Mouse (Mus musculus) limb, embryonic 10.5 days (tissue): ENCODE data around the gene Camk2g. TPM values are rescaled to one million over a fixed set of nuclear protein-coding genes. Genes with fewer than 3 reads are reported as not detected.

Experiments used
- DNase-seq: peaks from one replicate; pipeline ENCODE4 v3.0.0-alpha.2; 2017; ENCODE audit warnings: low spot score
- H3K27ac ChIP-seq: fragments of 300-500 bp; sonication (generic); 2 replicates; pipeline ENCODE4 v1.5.1; 2016; ENCODE audit warnings: mild to moderate bottlenecking
- H3K27me3 ChIP-seq: fragments of 300-500 bp; sonication (generic); 2 replicates; pipeline ENCODE4 v1.6.1; 2016; ENCODE audit warnings: low read depth, mild to moderate bottlenecking; ENCODE audit not compliant: poor library complexity, severe bottlenecking
- H3K36me3 ChIP-seq: fragments of 300-500 bp; sonication (generic); 2 replicates; pipeline ENCODE4 v1.6.1; 2016; ENCODE audit warnings: mild to moderate bottlenecking, moderate library complexity
- H3K4me1 ChIP-seq: fragments of 300-500 bp; sonication (generic); 2 replicates; pipeline ENCODE4 v1.6.1; 2016
- H3K4me3 ChIP-seq: fragments of 300-500 bp; sonication (generic); 2 replicates; pipeline ENCODE4 v1.5.1; 2016; ENCODE audit warnings: mild to moderate bottlenecking, moderate library complexity
- H3K9me3 ChIP-seq: fragments of 300-500 bp; sonication (generic); replicated peaks from 2 replicates; pipeline ENCODE4 v1.6.1; 2016; ENCODE audit warnings: mild to moderate bottlenecking
- WGBS: fragments of 180-500 bp; shearing (Covaris S2); methylation state at CpG from one replicate; pipeline ENCODE4 v1.1.7; 2016; 5-methylcytosine and 5-hydroxymethylcytosine counted together
- polyA plus RNA-seq: library from polyadenylated mRNA; unstranded; fragments of >200 nt; fragmentation: Nextera tagmentation; extraction: Ambion mirVana; gene quantifications from 2 replicates; pipeline ENCODE4 v1.2.1, GENCODE M21; 2016

Gene Camk2g
- polyA plus RNA-seq, 1 experiment from 2014 or later, result 57.6 TPM

DNA sequence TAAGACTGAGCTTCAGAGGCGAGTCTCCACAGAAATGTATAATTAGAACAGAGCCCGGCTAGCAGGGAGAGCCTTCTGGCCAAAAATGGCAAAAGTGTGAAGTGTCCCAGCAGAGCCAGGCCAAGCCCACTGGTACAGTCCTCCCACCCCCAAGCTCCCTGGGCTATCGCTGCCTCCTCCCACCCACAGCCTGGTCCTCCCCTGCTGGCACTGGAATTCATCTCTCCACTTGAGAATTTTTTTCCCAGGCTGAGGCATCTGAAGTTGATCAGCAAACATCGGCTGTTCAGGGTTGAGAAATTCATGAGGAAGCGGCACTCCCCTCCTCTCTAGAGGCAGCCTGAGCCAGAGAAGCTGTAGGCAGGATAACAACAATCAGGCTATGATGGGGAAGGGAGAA is 25.3 kb downstream of the Camk2g start:
- WGBS, result 90% methylated on average over 5 of the region's 5 CpGs
- H3K27me3 ChIP-seq, result no peaks in the 10 kb centered on the region
- H3K36me3 ChIP-seq, result peaks cover 76% of the 10 kb centered on the region
- no peaks in the 10 kb centered on the region for H3K9me3 ChIP-seq
- no peak for DNase-seq
- H3K27ac ChIP-seq, result no peak overlapping the region
- no peak overlapping the region for H3K4me3 ChIP-seq
- H3K4me1 ChIP-seq, result peaks cover 3% of the 10 kb centered on the region; the same call in 1 of the 2 replicates

DNA sequence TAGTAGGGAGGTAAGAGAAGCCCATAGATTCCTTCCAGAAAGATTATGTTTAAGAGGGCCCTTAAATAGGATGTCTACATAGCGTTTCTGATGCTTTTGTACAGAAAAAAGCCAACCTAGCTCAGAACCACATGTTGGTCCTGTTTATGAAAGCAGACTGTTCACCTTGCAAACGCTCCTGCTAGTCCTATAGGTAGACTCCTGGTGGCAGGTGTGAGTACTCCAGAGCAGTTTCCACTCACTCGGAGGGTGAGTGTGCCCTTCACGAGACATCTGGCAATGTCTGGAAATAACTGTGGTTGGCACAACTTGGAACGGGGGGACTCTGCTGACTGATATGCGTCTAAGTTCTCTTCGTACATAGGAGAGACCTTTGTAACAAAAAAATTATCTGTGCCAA is 26.0 kb downstream of the Camk2g start:
- H3K27me3 ChIP-seq, result no peaks in the 10 kb centered on the region
- H3K4me3 ChIP-seq, result no peak overlapping the region
- 94% methylated on average over 7 of the region's 7 CpGs for WGBS
- 0 out of 2 replicates have a peak, but pooled peaks cover 3% of the 10 kb centered on the region for H3K4me1 ChIP-seq
- DNase-seq, result no peak
- no peaks in the 10 kb centered on the region for H3K9me3 ChIP-seq
- H3K27ac ChIP-seq, result no peak overlapping the region
- peaks cover 82% of the 10 kb centered on the region for H3K36me3 ChIP-seq

DNA sequence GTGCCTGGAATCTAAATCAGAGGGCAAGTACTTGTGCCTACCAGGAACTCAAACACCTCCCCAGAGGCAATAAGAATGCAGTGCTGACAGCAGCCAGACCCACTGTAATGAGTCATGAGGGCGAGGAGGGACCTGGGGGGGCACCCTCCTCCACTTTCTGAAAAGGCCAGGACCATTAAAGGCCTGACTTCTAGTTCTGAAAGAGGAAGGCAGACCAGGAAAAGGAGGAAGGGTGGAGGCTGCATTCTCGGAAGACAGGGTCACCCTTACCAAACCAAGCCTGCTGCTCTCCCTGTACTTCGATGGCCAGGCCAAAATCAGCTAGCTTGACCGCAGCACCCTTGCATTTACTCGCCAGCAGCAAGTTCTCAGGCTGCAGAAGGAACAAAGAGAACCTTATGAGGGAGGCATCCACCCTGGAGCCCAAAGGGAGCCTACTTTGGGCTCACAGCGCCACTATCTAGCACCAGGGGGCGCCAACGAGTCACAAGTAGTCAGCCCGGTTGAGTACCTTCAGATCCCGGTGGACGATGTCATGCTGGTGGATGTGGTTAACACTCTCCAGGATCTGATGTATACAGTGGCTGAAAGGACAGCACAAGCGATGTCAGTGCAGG is 28.1 kb downstream of the Camk2g start:
- H3K27me3 ChIP-seq, result no peaks in the 10 kb centered on the region
- 28% methylated on average over 12 of the region's 12 CpGs for WGBS
- DNase-seq, result peak; percentile 90
- H3K4me3 ChIP-seq, result no peak overlapping the region
- peaks cover 89% of the 10 kb centered on the region for H3K36me3 ChIP-seq
- H3K27ac ChIP-seq, result peak overlapping the region; percentile 50
- 0 out of 2 replicates have a peak, but pooled peaks cover 3% of the 10 kb centered on the region for H3K4me1 ChIP-seq
- H3K9me3 ChIP-seq, result no peaks in the 10 kb centered on the region

DNA sequence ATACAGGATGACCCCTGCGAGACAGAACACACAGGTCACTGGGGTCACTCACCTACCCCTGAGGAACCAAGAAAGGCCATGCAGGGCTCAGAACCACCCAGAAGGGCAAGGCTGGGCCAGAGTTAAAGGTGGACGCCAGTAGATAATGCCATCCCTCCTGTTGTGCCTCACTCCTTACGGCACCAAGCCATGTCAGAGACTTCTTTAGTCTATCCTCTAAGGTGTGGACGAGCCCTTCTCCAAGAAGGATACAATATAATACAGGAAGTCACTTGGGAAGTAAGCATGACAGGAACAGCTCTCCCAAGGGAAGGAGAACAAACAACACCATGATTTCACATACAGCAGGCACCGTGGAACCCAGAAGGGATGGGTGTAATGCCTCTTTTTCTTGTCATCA is 28.9 kb downstream of the Camk2g start:
- no peaks in the 10 kb centered on the region for H3K9me3 ChIP-seq
- H3K4me3 ChIP-seq, result no peak overlapping the region
- H3K4me1 ChIP-seq, result 0 out of 2 replicates have a peak, but pooled peaks cover 3% of the 10 kb centered on the region
- peaks cover 89% of the 10 kb centered on the region for H3K36me3 ChIP-seq
- no peaks in the 10 kb centered on the region for H3K27me3 ChIP-seq
- no peak overlapping the region for H3K27ac ChIP-seq
- DNase-seq, result no peak
- WGBS, result 88% methylated on average over 5 of the region's 5 CpGs

DNA sequence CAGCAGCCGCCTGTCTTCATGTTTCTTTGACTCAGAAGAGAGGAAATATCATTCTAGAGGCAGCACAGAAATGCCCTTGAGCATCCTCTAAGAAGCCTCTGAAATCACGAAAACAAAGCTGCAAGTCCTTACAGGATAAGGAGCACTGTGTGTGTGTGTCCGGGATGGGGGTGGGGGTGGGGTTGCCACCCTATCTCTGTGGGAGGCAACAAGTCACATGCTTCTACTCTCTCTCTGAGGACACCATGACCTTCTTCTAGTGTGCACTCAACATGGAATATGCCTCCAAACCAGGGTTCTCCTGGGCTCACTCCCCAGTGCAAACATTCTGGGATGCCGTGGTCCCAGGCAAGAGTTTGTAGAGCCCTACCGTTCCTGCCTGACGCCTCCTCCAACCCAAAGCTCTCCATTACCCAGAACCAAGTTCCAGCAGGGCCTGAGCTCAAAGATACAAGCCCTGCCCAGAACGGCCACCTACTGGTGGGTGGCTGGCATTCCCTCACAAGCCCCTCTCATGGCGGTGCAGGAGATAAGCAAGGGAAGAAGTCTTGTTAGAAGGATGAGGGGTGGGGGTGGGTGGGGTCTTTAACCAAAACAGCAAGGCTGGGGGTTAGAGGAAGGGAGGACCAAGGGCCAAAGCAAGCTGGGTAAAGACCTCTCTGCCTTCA is 35.0 kb downstream of the Camk2g start:
- no peaks in the 10 kb centered on the region for H3K9me3 ChIP-seq
- no peak overlapping the region for H3K27ac ChIP-seq
- H3K36me3 ChIP-seq, result peaks cover 96% of the 10 kb centered on the region
- no peaks in the 10 kb centered on the region for H3K27me3 ChIP-seq
- no peak for DNase-seq
- no peaks in the 10 kb centered on the region for H3K4me1 ChIP-seq
- H3K4me3 ChIP-seq, result no peak overlapping the region
- WGBS, result 78% methylated on average over 8 of the region's 8 CpGs

DNA sequence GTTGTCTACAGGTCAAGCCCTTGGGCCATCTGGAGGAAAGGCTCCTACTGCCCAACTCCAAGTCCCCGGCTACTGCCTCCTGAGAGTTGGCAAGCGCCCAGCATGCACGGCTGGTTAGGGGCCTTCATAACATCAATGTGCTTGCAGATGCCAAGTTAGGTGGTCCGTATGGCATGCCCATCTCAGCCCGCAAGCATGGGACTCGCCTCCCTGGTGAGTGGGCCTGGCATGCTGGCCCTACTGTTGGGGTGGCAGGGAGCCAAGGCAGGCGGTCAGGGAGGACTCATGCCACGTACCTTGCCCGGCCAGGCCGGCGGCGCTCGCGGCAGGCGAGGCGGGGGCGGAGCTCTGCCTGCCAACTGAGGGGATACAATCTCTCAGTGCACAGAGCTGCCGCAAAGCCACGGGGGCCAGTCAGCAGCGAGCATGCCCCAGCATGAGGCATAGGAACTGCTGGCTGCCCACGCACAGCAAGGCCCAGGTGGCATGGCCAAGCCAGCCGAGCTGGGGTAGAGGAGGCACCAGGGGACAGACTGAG is 36.4 kb downstream of the Camk2g start:
- Histone ChIP-seq H3K4me3 (no peak overlapping the region), H3K27ac (no peak overlapping the region), H3K4me1 (no peaks in the 10 kb centered on the region), H3K9me3 (no peaks in the 10 kb centered on the region), H3K27me3 (no peaks in the 10 kb centered on the region), H3K36me3 (peaks cover 92% of the 10 kb centered on the region)
- no peak for DNase-seq
- 94% methylated on average over 22 of the region's 22 CpGs for WGBS

DNA sequence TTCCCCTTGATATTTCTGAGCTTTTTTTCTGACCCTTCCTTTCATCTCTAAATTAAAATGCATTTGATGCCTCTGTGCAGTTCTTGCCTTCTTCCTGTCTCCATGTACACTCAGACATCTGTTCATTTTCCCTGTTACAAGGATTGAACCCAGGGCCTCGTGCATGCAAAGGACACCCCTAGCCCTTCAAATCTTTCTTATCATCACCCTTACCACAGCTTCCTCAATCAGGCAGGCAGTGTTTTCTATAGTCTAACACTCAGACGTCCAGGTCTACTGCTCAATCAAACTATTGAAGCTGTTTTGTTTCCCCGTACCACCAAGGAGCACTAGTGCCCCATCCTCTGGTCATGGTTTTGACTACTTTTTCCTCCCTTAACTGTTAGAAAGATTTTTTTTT is 40.1 kb downstream of the Camk2g start:
- 0 out of 2 replicates have a peak, but pooled peaks cover 3% of the 10 kb centered on the region for H3K4me1 ChIP-seq
- no peaks in the 10 kb centered on the region for H3K27me3 ChIP-seq
- no peak for DNase-seq
- 90% methylated on average over 3 of the region's 3 CpGs for WGBS
- no peak overlapping the region for H3K27ac ChIP-seq
- H3K9me3 ChIP-seq, result no peaks in the 10 kb centered on the region
- H3K4me3 ChIP-seq, result no peak overlapping the region
- peaks cover 56% of the 10 kb centered on the region for H3K36me3 ChIP-seq

DNA sequence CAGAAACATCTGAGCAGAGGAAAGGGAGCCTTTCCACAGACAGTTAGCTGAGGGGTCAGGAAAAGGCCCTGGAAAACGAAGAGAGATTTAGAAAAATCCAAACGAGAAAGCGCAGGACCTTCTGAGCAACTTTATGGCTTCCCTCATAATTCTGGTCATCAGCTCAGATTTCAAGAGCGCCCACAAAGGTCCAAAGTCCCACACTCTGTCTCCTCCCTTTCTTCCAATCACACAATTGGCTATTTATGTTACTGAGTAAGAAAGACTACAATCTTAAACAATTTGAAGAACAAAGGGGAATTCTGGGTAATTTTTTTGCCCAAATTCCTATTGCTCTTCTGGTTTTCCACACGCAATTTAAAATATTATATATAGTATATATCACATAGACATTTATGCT is 43.4 kb downstream of the Camk2g start:
- Histone ChIP-seq H3K4me3 (no peak overlapping the region), H3K27ac (no peak overlapping the region), H3K4me1 (0 out of 2 replicates have a peak, but pooled peaks cover 3% of the 10 kb centered on the region), H3K27me3 (no peaks in the 10 kb centered on the region), H3K36me3 (peaks cover 45% of the 10 kb centered on the region), H3K9me3 (no peaks in the 10 kb centered on the region)
- DNase-seq, result no peak
- 74% methylated on average over 5 of the region's 5 CpGs for WGBS

DNA sequence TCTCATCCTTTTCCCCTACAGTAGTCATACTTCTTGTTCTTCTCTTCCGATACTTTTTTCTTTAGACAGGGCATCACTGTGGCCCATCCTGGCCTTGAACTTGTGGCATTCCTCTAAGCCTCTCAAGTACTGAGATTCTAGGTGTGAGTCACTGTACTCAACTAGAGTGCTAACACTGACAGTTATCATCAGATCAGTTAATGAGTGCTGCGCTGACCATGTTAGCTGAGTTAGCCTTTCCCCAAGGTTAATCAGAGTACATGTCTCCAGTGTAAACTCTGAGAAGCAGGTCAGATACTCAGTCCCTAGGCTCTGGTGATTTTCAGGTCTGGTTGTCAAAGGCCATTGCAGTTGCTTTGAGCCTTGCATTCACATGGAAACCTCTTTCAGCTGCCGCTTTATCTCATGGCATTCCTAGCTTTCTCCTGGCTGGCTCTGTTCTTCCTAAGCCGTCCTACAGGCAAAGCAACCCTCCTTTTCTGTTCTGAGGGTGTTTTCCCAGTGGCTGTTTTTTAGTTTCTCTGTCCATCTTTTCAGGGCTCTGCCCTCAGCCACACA is 44.3 kb downstream of the Camk2g start:
- Histone ChIP-seq H3K4me1 (0 out of 2 replicates have a peak, but pooled peaks cover 3% of the 10 kb centered on the region), H3K27ac (no peak overlapping the region), H3K9me3 (no peaks in the 10 kb centered on the region), H3K36me3 (peaks cover 45% of the 10 kb centered on the region), H3K4me3 (no peak overlapping the region), H3K27me3 (no peaks in the 10 kb centered on the region)
- DNase-seq, result no peak
- 94% methylated on average over 4 of the region's 4 CpGs for WGBS

DNA sequence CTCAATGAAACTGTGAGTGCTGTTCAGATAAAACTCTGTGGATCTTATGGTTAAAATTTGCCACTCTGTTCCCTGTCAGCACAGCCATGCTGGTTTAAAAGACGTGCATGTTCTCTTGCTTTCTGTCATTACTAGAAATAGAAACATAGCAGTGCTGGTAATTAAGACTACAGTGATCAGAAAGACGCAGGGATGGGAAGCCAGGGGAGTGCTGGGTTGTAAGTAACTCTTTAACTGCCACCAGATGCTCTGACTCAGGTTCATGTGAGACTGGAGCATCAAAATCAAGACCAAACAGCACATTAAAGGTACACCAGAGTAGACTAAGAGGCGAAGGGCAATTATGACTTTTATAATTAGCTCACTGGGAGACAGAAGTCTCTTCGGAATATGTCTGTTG is 45.5 kb downstream of the Camk2g start:
- no peak overlapping the region for H3K27ac ChIP-seq
- WGBS, result 57% methylated on average over 4 of the region's 4 CpGs
- no peak for DNase-seq
- H3K9me3 ChIP-seq, result no peaks in the 10 kb centered on the region
- peaks cover 48% of the 10 kb centered on the region for H3K36me3 ChIP-seq
- 0 out of 2 replicates have a peak, but pooled peaks cover 3% of the 10 kb centered on the region for H3K4me1 ChIP-seq
- H3K4me3 ChIP-seq, result no peak overlapping the region
- H3K27me3 ChIP-seq, result no peaks in the 10 kb centered on the region

DNA sequence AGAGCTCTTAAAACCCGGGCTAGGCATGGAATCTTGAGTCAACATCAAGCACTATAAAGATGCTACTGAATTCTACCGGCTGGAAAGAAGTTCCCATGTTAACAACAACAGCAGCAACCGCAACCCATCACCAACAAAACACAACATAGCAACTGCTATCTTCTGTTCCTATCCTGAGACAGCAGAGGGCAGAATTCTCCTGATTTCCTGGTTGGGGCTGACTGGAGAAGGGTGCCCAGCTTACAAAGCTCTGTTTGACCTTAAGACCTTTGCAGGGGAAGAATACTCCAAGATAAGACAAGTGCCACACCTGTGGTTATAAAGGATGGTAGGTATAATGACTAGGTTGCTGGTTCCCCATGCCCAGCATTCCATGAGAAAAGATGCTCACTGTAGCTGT is 47.0 kb downstream of the Camk2g start:
- H3K4me3 ChIP-seq, result no peak overlapping the region

DNA sequence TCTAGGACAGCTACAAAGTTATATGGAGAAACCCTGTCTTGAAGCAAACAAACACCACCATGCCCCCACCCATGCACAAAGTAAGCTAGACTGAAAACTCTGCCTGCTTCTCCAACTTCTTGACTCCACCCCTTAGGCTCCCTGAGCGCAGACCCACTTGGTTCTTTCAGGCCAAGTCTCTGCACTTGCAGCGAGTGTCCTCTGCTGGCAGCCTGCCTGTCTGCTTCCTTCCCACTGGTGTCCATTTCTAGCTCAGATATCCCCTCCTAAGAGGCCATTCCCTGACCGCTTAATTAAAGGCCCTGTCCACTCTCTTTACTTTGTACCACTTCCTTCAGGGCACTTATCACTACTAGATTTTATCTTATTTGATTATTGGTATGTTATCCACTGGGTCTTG is 50.3 kb downstream of the Camk2g start:
- Histone ChIP-seq H3K9me3 (no peaks in the 10 kb centered on the region), H3K4me3 (no peak overlapping the region), H3K27me3 (no peaks in the 10 kb centered on the region), H3K27ac (no peak overlapping the region), H3K36me3 (peaks cover 85% of the 10 kb centered on the region), H3K4me1 (no peaks in the 10 kb centered on the region)
- DNase-seq, result no peak
- 90% methylated on average over 3 of the region's 3 CpGs for WGBS

More for the DNA sequence above, 47.0 kb downstream of the Camk2g start:
- Histone ChIP-seq H3K9me3 (no peaks in the 10 kb centered on the region), H3K27me3 (no peaks in the 10 kb centered on the region), H3K36me3 (peaks cover 51% of the 10 kb centered on the region), H3K4me1 (0 out of 2 replicates have a peak, but pooled peaks cover 3% of the 10 kb centered on the region), H3K27ac (no peak overlapping the region)
- 87% methylated on average over 3 of the region's 3 CpGs for WGBS
- no peak for DNase-seq

DNA sequence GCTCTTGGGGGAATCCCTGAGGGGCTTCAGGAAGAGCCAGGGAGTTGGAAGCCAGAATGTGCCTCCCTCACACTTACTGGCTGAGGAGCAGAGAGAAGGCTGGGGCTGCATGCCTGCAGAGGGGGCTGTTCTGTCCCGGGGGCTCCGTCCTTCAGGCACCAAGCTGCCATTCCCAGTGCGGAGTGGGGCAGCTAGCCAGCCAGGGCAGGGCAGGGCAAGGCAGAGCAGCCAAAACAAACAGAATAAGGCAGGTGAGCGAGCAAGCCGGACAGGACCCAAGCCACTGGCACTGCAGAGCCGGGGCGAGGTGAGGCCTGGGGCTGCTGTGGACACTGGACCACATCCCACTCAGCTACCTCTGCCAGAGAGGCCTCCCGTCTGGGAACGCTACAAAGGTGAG is 52.6 kb downstream of the Camk2g start:
- 95% methylated on average over 9 of the region's 9 CpGs for WGBS
- Histone ChIP-seq H3K4me1 (peaks cover 4% of the 10 kb centered on the region; the same call in 1 of the 2 replicates), H3K27me3 (no peaks in the 10 kb centered on the region), H3K36me3 (peaks cover 92% of the 10 kb centered on the region), H3K27ac (0 out of 2 replicates have a peak overlapping the region, but pooled peaks have one; percentile 7), H3K9me3 (no peaks in the 10 kb centered on the region), H3K4me3 (no peak overlapping the region)
- no peak for DNase-seq
